Mouse (Mus musculus): ENCODE data around the gene Lrcol1. TPM values are rescaled to one million over a fixed set of nuclear protein-coding genes. Genes with fewer than 3 reads are reported as not detected.

Gene Lrcol1
- not detected in 2 replicates for polyA plus RNA-seq (2014; fragmentation: Nextera tagmentation; extraction: Ambion mirVana)

DNA sequence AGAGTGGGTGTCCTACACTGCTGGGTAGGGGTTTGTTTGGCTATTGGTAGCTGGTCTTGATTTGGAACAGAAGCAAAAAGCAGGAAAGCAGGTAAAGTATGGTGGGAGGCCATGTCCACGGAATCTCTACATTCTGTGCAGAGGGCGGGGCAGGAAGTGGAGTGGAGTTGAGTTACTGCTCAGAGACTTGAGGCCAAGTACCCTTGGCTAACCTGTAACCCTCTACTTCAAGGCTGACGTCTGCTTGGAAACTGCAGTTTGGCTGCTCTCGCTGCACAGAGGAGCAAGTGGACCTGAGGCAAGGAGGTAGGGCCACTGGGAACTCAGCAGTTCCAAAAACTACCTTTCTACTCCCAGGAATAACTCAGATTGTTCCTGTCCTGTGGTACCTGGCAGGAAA lies at the start of gene Lrcol1:
Lrcol1 (plus strand) TSS at position 207 of the 400 bp plus-strand sequence.
- Histone ChIP-seq H3K27me3 (ENCODE audit: control insufficient read depth, insufficient read depth, low read length) (peaks cover 8% of the 10 kb centered on the region), H3K36me3 (replicated peaks; ENCODE audit: control insufficient read depth, insufficient read depth, low read depth, low read length) (no peaks in the 10 kb centered on the region), H3K9me3 (replicated peaks; ENCODE audit: control insufficient read depth, low read length) (no peaks in the 10 kb centered on the region), H3K4me1 (ENCODE audit: control insufficient read depth, insufficient read depth, low read length) (no peaks in the 10 kb centered on the region), H3K27ac (replicated peaks; ENCODE audit: low read depth, low read length) (no peak within 1 kb of the TSS), H3K4me2 (ENCODE audit: low read depth, low read length) (no peak within 1 kb of the TSS), H3K9ac (replicated peaks; ENCODE audit: low read length) (no peak within 1 kb of the TSS), H3K4me3 (ENCODE audit: low read depth, low read length) (no peak within 1 kb of the TSS)
- 77% methylated on average over 4 of the region's 4 CpGs for WGBS
- DNase-seq (ENCODE audit: low spot score) (no peak), ATAC-seq (replicated peaks; ENCODE audit: insufficient number of reproducible peaks, low FRiP score, low TSS enrichment, low read depth) (no peak)

DNA sequence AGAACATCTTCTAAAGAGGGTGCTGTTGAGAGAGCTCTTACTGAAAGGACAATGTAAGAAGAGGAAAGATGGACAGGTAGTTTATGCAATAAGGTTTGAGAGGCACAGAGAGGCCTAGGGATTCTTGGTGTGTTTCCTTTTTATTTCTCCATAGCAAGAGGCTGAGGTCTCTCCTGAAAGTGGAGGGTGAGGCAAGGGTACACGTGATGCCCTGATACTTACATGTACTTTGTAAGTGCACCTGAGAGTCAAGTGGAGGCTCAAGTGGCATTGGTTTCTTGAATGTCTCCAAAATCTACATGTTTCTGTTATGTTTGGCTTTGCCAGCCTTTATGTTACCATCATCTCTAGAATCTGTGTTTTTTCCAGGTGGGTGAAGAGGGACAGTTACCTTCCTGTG lies 47.9 kb upstream of the Lrcol1 start:
- no peak overlapping the region for H3K9ac ChIP-seq (replicated peaks; ENCODE audit: low read length)
- H3K36me3 ChIP-seq (replicated peaks; ENCODE audit: control insufficient read depth, insufficient read depth, low read depth, low read length) = no peaks in the 10 kb centered on the region; the same call in none of the 2 replicates
- H3K4me1 ChIP-seq (ENCODE audit: control insufficient read depth, insufficient read depth, low read length) = no peaks in the 10 kb centered on the region
- H3K4me2 ChIP-seq (ENCODE audit: low read depth, low read length) = no peak overlapping the region
- no peak overlapping the region for H3K27ac ChIP-seq (replicated peaks; ENCODE audit: low read depth, low read length)
- H3K27me3 ChIP-seq (ENCODE audit: control insufficient read depth, insufficient read depth, low read length) = no peaks in the 10 kb centered on the region
- ATAC-seq (replicated peaks; ENCODE audit: insufficient number of reproducible peaks, low FRiP score, low TSS enrichment, low read depth) (no peak), DNase-seq (ENCODE audit: low spot score) (no peak)
- 86% methylated on average over 1 of the region's 1 CpGs for WGBS
- H3K9me3 ChIP-seq (replicated peaks; ENCODE audit: control insufficient read depth, low read length) = no peaks in the 10 kb centered on the region
- H3K4me3 ChIP-seq (ENCODE audit: low read depth, low read length) = no peak overlapping the region

DNA sequence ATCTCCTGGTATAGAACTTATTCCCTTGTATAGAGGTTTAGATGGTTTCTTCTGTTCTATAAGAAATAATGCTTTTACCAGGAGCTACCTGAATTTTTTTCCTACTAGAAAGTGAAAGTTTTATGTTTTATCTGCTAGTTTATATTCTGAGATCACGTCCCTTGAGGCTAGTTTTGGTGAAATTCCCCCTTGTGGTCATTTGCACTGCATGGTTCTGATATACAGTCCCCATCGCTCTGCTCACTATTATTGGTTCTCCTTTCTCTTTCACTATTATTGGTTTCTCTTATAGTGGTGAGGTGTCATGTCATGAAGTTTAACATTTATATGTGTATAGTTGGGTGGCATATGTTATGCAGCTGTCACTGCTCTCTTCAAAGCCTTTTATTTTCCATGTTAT lies 43.9 kb upstream of the Lrcol1 start:
- H3K27me3 ChIP-seq (ENCODE audit: control insufficient read depth, insufficient read depth, low read length) = no peaks in the 10 kb centered on the region
- 96% methylated on average over 2 of the region's 2 CpGs for WGBS
- H3K27ac ChIP-seq (replicated peaks; ENCODE audit: low read depth, low read length) = no peak overlapping the region
- no peak for DNase-seq (ENCODE audit: low spot score)
- no peak overlapping the region for H3K9ac ChIP-seq (replicated peaks; ENCODE audit: low read length)
- peaks cover 4% of the 10 kb centered on the region for H3K36me3 ChIP-seq (replicated peaks; ENCODE audit: control insufficient read depth, insufficient read depth, low read depth, low read length)
- no peak overlapping the region for H3K4me2 ChIP-seq (ENCODE audit: low read depth, low read length)
- no peak overlapping the region for H3K4me3 ChIP-seq (ENCODE audit: low read depth, low read length)
- H3K9me3 ChIP-seq (replicated peaks; ENCODE audit: control insufficient read depth, low read length) = no peaks in the 10 kb centered on the region
- H3K4me1 ChIP-seq (ENCODE audit: control insufficient read depth, insufficient read depth, low read length) = no peaks in the 10 kb centered on the region
- ATAC-seq (replicated peaks; ENCODE audit: insufficient number of reproducible peaks, low FRiP score, low TSS enrichment, low read depth) = no peak

DNA sequence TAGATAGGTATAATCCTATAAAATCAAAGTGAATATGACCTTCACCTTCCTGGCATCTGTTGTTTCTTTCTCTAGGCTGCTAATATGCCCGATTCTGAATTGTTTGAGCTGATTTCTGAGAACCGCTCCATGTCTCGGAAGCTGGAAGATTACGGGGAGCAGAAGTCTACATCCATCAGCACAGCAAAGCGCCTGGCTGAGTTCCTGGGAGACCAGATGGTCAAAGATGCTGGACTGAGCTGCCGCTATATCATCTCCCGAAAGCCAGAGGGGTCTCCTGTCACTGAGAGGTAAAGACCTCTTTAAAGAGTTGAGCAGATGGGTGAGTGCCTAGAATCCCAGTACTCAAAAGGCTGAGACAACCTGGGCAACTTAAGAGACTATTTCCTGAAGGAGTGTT lies 35.7 kb upstream of the Lrcol1 start:
- H3K9me3 ChIP-seq (replicated peaks; ENCODE audit: control insufficient read depth, low read length) = no peaks in the 10 kb centered on the region
- no peak overlapping the region for H3K27ac ChIP-seq (replicated peaks; ENCODE audit: low read depth, low read length)
- 94% methylated on average over 7 of the region's 7 CpGs for WGBS
- no peak overlapping the region for H3K9ac ChIP-seq (replicated peaks; ENCODE audit: low read length)
- DNase-seq (ENCODE audit: low spot score) (no peak), ATAC-seq (replicated peaks; ENCODE audit: insufficient number of reproducible peaks, low FRiP score, low TSS enrichment, low read depth) (no peak)
- no peaks in the 10 kb centered on the region for H3K4me1 ChIP-seq (ENCODE audit: control insufficient read depth, insufficient read depth, low read length)
- H3K27me3 ChIP-seq (ENCODE audit: control insufficient read depth, insufficient read depth, low read length) = no peaks in the 10 kb centered on the region
- H3K4me2 ChIP-seq (ENCODE audit: low read depth, low read length) = no peak overlapping the region
- H3K36me3 ChIP-seq (replicated peaks; ENCODE audit: control insufficient read depth, insufficient read depth, low read depth, low read length) = peaks cover 7% of the 10 kb centered on the region
- no peak overlapping the region for H3K4me3 ChIP-seq (ENCODE audit: low read depth, low read length)

DNA sequence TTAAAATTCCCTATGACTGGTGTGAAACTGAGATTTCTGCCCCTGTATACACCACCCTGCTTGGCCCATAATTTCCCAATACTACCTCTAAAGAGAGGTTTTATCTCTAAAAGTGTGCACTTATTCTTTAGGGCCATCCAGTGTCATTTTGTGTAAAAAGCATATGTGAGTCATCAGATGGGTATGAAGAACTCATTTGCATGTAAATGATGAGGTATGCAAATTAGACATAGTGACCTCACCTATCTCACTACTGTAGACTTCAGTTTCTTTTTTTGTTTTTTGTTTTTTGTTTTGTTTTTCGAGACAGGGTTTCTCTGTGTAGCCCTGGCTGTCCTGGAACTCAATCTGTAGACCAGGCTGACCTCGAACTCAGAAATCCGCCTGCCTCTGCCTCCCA lies 31.4 kb upstream of the Lrcol1 start:
- ATAC-seq (replicated peaks; ENCODE audit: insufficient number of reproducible peaks, low FRiP score, low TSS enrichment, low read depth) = no peak
- no peaks in the 10 kb centered on the region for H3K4me1 ChIP-seq (ENCODE audit: control insufficient read depth, insufficient read depth, low read length)
- H3K27me3 ChIP-seq (ENCODE audit: control insufficient read depth, insufficient read depth, low read length) = no peaks in the 10 kb centered on the region
- no peak overlapping the region for H3K9ac ChIP-seq (replicated peaks; ENCODE audit: low read length)
- no peak overlapping the region for H3K4me3 ChIP-seq (ENCODE audit: low read depth, low read length)
- no peak for DNase-seq (ENCODE audit: low spot score)
- H3K36me3 ChIP-seq (replicated peaks; ENCODE audit: control insufficient read depth, insufficient read depth, low read depth, low read length) = peaks cover 2% of the 10 kb centered on the region
- no peak overlapping the region for H3K4me2 ChIP-seq (ENCODE audit: low read depth, low read length)
- WGBS = 87% methylated on average over 3 of the region's 3 CpGs
- no peaks in the 10 kb centered on the region for H3K9me3 ChIP-seq (replicated peaks; ENCODE audit: control insufficient read depth, low read length)
- H3K27ac ChIP-seq (replicated peaks; ENCODE audit: low read depth, low read length) = no peak overlapping the region

DNA sequence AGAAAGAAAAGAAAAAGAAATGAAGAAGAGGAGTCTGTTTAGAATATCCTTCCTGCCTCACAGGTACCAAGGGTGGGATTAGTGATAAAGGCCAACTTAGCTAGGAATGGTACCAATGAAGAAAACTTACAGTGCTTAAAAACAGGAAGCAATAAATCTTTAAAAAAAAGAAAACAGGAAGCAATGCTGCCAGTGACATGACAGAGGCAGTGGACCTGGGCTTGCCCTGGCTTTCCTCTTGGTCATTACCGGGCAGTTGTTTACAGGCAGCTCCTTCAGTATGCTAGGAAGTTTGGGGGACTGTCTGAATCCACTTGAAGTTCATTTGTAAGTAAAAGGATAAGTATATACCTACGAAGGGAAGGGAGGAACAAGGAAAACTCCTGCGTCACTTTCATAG lies 14.0 kb upstream of the Lrcol1 start:
- H3K36me3 ChIP-seq (replicated peaks; ENCODE audit: control insufficient read depth, insufficient read depth, low read depth, low read length) = peaks cover 12% of the 10 kb centered on the region

DNA sequence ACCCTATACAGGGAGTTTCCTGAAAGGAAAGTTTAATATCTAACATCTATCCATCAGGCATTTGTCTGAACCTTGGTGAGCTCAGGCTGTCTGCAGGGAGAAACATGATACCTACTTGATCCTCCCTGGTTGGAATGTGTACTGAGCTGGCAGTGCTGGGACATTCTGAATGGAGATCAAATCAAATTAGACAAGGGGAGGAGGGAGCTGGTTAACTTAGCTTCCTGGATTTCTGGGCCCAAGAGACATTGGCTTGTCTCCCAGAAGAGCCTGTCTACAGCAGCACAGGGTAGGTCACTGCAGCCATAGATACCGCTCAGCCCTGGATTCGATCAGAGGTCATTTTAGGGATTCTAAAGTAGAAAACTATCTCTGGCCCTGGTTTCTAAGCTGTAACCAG lies 5.7 kb upstream of the Lrcol1 start:
- no peak; the same call in 1 of the 2 replicates for ATAC-seq (replicated peaks; ENCODE audit: insufficient number of reproducible peaks, low FRiP score, low TSS enrichment, low read depth)
- Histone ChIP-seq H3K4me2 (ENCODE audit: low read depth, low read length) (no peak overlapping the region), H3K36me3 (replicated peaks; ENCODE audit: control insufficient read depth, insufficient read depth, low read depth, low read length) (peaks cover 13% of the 10 kb centered on the region), H3K9me3 (replicated peaks; ENCODE audit: control insufficient read depth, low read length) (no peaks in the 10 kb centered on the region), H3K27me3 (ENCODE audit: control insufficient read depth, insufficient read depth, low read length) (peaks cover 8% of the 10 kb centered on the region), H3K9ac (replicated peaks; ENCODE audit: low read length) (no peak overlapping the region), H3K4me3 (ENCODE audit: low read depth, low read length) (no peak overlapping the region), H3K27ac (replicated peaks; ENCODE audit: low read depth, low read length) (no peak overlapping the region), H3K4me1 (ENCODE audit: control insufficient read depth, insufficient read depth, low read length) (no peaks in the 10 kb centered on the region)
- WGBS = 70% methylated on average over 2 of the region's 2 CpGs
- no peak for DNase-seq (ENCODE audit: low spot score)

More for the DNA sequence above, 14.0 kb upstream of the Lrcol1 start:
- Histone ChIP-seq H3K4me3 (ENCODE audit: low read depth, low read length) (no peak overlapping the region), H3K9ac (replicated peaks; ENCODE audit: low read length) (no peak overlapping the region), H3K4me2 (ENCODE audit: low read depth, low read length) (no peak overlapping the region), H3K27ac (replicated peaks; ENCODE audit: low read depth, low read length) (no peak overlapping the region), H3K4me1 (ENCODE audit: control insufficient read depth, insufficient read depth, low read length) (no peaks in the 10 kb centered on the region), H3K27me3 (ENCODE audit: control insufficient read depth, insufficient read depth, low read length) (no peaks in the 10 kb centered on the region), H3K9me3 (replicated peaks; ENCODE audit: control insufficient read depth, low read length) (no peaks in the 10 kb centered on the region)
- no peak for DNase-seq (ENCODE audit: low spot score)
- no peak for ATAC-seq (replicated peaks; ENCODE audit: insufficient number of reproducible peaks, low FRiP score, low TSS enrichment, low read depth)
- 91% methylated on average over 3 of the region's 3 CpGs for WGBS

DNA sequence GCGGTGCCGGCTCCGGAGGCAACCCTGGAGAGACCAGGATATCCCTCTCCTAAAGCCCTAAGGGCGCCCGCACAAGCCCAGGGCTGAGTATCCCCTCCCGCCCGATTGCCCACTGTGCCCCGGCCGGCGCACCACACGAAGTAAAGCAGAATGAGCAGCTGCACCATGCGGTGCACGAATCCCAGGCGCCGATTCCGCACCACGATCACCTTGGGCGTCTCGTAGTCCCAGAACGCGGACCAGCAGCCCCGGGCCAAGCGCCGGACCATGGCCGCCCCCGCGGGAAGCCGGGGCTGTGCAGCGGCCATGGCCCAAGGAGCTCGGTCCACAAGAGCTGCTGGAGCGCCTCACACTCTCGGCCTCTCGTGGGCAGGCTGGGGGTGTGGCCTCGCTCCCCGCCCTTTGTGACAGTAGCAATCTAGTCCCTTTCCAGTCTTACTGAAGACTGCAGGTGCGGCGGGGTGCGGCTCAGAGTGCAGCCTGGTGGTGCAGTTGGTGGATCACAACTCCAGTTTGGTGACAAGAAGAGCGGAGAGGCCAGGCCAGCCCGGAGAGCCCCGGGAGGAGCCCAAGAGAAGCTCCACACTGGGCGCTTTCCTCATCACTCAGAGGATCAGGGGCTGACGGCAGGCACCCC lies 1.8 kb upstream of the Lrcol1 start, which contains the start of gene P2rx2:
P2rx2 (minus strand) TSS at position 565 of the 637 bp plus-strand sequence.
- H3K27me3 ChIP-seq (ENCODE audit: control insufficient read depth, insufficient read depth, low read length) = peaks cover 8% of the 10 kb centered on the region
- no peaks in the 10 kb centered on the region for H3K36me3 ChIP-seq (replicated peaks; ENCODE audit: control insufficient read depth, insufficient read depth, low read depth, low read length)
- H3K27ac ChIP-seq (replicated peaks; ENCODE audit: low read depth, low read length) = no peak within 1 kb of the TSS
- WGBS = 1% methylated on average over 40 of the region's 43 CpGs
- H3K9ac ChIP-seq (replicated peaks; ENCODE audit: low read length) = peak within 1 kb of the TSS; percentile 51
- peak within 1 kb of the TSS; percentile 90 for H3K4me2 ChIP-seq (ENCODE audit: low read depth, low read length)
- peak within 1 kb of the TSS; percentile 41 for H3K4me3 ChIP-seq (ENCODE audit: low read depth, low read length)
- no peaks in the 10 kb centered on the region for H3K4me1 ChIP-seq (ENCODE audit: control insufficient read depth, insufficient read depth, low read length)
- peak; percentile 42 for DNase-seq (ENCODE audit: low spot score)
- ATAC-seq (replicated peaks; ENCODE audit: insufficient number of reproducible peaks, low FRiP score, low TSS enrichment, low read depth) = peak; percentile 53; the same call in 1 of the 2 replicates
- H3K9me3 ChIP-seq (replicated peaks; ENCODE audit: control insufficient read depth, low read length) = no peaks in the 10 kb centered on the region

Measured in embryonic facial prominence, embryonic 11.5 days (tissue).